Mouse (Mus musculus): ENCODE data around the gene Tmbim6.
A peak's percentile ranks its signal among the peaks of the same experiment; 100 is the strongest.

Tmbim6 gene

DNA sequence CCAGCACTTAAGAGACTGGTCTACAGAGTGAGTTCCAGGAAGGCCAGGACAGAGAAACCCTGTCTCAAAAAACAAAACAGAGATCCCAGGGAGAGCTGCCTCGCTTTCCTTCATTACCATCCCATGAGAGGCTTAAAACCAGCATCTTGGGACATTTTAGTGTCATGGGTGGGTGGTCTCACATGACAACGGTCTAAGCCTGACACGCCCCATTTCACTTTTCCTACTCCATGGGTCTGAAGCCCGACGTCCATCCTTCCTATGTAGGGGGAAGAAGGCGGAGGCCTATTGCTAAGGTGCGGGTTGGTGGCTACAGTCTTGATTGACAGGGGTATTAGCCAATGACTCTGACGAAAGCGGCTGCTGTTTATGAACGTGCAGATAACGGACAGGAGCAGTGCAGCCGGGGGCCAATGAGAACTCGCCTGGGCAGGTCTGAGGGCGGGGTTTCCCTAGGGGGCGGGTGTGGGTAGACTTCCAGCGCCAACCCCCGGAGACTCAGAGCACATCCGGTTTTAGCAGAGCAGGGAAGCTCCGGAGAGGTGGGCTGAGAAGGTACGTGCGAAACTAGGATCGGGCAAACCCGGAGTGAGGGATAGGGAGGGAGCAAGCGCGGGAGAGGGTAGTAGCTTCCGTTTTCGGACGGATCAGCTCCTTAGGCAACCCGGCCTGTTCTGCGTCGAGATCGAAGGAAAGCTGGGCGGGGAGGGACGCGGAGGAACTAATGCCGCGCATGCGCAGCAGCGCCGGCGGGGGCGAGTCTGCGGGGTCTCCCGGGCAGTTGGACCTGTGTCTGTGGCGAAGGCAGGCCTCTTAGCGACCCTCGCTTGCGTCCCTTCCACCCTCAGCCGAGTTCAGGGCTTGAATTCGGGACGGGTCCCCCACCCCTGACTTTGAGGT lies at the start of gene Tmbim6:
Tmbim6 (plus strand) TSS at position 397 of the 900 bp plus-strand sequence.
- peak; percentile 99 for ATAC-seq (ENCODE audit: insufficient number of reproducible peaks, low FRiP score, low TSS enrichment)

DNA sequence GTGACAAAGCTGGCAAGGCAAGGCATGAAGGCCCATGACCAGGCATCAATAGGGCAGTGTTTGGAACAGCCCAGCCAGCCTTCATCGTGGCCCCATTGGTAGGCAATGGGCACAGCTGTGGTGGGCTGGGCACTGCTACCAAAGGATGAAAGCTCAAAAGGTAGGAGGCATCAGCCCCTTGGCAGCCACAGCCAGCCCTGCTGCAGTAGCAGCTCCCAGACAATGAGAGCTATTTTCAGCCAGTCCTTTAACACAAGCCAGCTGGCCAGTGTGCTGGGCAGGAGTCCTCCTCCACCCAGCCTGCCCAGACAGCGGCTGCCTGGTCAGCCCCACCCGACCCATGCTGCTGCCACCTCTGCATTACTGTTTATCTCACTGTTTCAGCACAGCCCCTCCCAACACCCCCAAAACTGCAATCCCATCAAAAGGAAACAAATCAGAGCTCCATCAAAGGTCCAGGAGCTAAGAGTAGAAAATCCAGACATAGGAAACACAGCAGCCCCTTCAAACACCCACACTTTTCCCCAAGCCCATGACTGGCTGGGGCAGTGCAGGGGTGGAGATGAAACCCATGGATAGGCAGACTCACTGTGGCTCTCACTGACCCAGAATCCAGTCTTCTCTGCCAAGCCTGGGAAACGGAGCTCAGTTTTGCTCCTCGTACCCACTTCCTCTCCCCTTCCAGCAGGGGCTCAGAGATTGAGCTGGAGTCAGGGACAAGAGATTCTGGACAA lies 49.1 kb upstream of the Tmbim6 start:
- ATAC-seq (ENCODE audit: insufficient number of reproducible peaks, low FRiP score, low TSS enrichment) = no peak

DNA sequence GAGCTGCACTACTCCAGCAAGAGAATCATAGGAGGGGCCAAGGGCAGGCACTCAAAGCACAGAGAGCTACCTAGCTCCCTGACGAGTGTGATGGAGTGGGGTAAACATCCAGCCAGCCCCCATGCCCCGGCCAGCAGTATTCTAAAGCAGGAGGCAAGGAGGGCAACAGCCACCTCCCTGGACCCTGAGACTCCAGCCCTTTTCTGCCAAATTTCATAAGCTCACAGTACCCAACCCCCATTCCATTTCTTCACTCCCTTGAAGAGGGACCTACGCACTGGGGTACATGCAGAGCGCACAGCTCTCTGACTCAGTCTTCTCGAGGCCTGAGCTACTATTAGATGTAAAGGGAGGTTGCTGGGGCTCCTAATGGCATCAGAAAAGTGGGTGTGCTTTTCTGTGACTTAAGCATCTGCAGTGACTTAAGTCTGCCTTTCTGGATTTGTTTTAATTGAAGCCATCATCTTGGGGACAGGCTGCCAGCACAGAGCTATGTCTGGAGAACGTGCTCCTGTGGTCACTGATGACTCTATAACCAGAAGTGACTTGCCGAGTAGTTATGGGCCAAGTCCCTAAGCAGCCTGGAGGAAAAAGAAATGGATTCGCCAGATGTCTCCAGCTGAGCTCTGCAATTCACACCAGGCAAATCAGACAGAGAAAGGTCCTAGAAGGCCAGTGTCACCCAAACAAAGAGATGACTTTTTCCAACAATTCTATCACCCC lies 48.4 kb upstream of the Tmbim6 start:
- ATAC-seq (ENCODE audit: insufficient number of reproducible peaks, low FRiP score, low TSS enrichment) = no peak

DNA sequence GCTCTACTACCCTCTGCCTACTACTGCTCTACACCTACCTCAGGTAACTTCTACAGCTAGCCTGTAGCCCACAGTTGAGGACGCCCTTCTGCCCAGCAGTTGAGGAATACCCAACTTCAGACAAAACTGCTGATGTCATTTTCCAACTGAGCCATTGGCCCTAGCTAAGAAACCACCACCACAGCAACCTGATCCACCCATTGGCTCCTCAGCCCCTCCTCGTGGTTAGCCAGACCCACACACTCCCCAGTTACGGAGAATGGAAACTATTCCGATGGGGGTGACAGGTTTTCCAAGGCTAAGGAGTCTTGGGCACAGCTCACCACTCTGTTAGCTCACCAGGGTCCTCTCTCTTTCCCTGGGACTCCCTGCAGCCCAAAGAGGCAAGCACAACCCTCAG lies 47.7 kb upstream of the Tmbim6 start:
- ATAC-seq (ENCODE audit: insufficient number of reproducible peaks, low FRiP score, low TSS enrichment) = no peak

DNA sequence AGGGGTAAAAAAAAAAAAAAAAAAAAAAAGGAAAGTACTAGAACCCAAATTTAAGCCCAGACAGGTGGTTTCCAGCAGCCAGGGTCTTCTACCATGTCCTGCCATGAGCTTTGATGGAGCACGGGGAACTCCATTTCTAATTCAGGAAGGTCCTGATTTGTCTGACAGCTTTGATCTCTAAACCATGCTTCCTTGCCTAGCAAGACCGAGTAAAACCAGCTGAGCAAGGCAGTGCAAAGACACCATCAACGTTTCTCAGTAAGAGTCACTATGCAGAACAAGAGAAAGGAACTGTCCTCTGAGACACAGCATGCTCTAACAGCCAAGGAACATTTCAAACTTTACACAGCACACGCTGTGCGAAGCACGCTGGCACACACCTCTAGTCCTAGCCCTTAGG lies 41.1 kb upstream of the Tmbim6 start:
- no peak for ATAC-seq (ENCODE audit: insufficient number of reproducible peaks, low FRiP score, low TSS enrichment)

DNA sequence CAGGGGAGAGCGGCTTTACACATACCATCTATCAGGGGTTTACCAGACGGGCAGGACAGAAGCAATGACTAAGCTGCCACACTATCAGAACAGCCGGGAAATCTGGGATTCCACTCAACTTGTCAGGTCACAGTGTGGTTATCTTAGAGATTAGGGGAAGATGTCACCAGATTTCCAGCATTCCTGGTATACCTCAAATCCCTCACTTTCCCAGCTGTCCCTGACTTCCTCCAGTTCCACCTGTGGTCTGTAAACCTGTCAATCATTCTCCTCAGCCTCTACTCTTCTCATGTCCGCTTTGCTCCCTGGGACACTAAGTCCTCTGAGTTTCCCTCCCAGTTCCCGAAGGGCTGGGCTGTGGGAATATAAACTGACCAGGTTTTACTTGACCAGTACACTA lies 40.4 kb upstream of the Tmbim6 start:
- no peak for ATAC-seq (ENCODE audit: insufficient number of reproducible peaks, low FRiP score, low TSS enrichment)

DNA sequence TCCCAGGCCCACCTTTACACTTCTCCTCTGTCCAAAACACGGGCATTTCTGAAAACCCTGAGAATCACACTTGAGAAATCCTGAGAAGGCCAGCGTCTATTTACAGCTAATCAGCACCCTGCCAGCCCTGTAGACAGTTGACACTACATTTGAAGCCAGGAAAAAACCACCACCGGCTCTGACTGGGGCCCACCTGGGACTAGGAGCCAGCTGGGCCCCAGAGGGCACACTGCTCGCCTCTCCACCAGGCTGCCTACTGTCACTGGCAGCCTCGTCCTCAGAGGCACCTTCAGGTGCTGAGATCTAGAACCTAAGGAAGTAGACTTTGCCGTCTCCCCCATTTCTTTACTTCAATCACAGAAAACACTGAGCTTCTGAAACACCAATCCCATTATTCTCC lies 37.0 kb upstream of the Tmbim6 start:
- ATAC-seq (ENCODE audit: insufficient number of reproducible peaks, low FRiP score, low TSS enrichment) = no peak

DNA sequence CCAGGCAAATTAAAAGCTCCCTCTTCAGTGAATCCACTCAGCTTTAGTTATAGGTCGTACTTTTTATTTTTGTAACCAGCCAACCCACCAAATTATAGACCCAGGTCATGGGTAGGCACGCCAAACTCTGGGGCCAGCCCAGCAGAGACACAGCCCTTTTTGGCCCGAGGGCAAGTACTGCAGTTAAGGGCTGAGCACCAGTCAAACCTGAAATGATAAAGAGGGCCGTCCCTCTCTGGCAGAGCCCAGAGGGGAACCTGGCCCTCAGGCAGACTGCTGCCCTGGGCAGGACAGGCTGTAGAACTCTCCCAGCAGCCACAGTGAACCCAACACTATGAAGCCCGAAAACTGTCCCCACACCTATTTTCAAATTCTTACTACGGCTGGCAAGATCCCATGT lies 36.2 kb upstream of the Tmbim6 start:
- ATAC-seq (ENCODE audit: insufficient number of reproducible peaks, low FRiP score, low TSS enrichment) = no peak

DNA sequence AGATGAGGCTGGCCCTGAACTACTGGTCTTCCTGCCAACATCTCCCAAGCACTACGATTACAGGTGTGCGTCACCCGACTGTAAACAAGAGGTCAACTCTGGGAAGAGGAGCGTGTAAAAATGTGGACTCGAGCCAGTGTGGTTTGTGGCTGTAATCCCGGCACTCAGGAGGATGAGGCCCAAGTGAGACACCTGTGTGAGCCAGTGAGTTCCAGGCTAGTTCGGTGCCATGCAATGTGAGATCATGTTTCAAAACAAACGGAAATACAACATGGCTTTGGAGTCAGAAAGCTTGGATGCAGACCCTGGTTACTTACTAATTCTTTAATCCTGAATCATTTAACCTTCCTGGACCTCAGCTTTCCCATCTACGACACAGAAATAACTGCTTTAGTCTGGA lies 33.7 kb upstream of the Tmbim6 start:
- ATAC-seq (ENCODE audit: insufficient number of reproducible peaks, low FRiP score, low TSS enrichment) = no peak

DNA sequence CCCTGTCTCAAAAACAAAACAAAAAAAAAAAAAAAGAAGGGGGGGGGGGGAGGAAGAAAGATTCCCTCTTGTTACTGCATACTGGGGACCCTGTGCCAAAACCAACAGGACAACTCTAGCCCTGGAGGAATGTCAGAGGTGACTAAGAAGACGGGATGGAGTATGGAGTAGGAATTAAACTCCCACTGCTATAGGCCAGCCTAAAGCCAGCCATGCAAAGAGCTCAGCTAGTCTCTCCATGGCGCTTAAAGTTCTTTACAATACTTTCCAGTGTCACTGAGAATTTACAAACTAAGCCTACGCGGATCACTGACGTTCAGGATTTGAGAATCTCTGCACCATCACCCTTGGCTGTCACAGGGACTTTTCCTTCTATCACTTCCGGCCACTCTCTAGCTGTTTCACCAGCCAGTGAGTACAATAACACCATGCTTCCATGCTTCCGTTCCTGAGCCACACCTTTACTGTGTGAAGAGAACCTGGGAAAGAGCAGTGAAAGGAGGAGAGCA lies 28.6 kb upstream of the Tmbim6 start:
- ATAC-seq (ENCODE audit: insufficient number of reproducible peaks, low FRiP score, low TSS enrichment) = no peak

DNA sequence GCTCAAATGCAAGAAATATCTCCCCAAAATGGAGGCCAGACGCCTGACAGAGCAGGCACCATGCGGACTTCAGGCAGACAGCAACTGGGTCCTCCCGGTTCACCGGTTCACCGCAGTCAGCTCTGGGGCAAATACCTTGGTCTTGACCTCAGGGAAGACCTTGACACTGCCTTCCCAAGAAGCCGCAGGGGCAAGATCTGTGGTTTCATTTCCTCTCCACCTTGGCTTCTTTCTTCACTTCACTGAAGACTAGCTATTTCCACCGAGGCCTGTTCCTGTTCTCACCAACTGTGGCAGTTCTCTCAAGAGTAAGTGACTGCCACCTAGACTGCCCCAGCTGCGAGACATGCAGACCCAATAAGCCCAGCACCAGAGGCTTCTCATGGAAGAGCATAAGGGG lies 27.8 kb upstream of the Tmbim6 start:
- no peak for ATAC-seq (ENCODE audit: insufficient number of reproducible peaks, low FRiP score, low TSS enrichment)

DNA sequence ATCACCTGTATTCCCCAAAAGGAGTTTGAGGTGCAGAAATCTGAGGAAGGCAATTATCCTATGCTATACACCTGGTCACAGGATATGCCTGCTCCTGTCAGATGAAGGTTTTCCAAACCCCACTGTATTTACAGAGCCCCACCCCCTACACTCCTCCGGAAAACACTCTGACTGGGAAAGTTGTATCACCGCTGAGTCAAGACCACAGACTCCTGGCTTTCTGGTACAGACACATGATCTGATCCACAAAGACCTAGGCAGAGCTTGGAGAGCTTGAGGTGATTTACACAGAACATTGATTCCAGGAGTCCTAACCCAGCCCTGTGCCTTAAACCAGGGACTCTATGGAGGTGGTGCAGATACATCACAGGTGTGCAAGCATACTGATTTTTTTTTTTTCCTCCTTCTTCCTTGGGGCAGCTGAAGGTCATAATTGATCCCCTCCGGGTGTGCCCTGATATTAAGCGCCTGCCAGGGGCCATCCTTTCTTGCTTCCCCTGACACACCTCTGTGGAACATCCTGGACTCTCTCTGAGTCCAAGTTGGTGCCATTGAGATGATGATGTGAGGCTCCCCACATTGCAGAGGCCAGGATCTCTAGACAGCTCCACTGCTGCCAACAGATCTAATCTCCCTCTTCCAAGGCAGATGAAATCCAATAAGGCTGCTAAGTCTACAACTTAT lies 24.0 kb upstream of the Tmbim6 start:
- ATAC-seq (ENCODE audit: insufficient number of reproducible peaks, low FRiP score, low TSS enrichment) = no peak

DNA sequence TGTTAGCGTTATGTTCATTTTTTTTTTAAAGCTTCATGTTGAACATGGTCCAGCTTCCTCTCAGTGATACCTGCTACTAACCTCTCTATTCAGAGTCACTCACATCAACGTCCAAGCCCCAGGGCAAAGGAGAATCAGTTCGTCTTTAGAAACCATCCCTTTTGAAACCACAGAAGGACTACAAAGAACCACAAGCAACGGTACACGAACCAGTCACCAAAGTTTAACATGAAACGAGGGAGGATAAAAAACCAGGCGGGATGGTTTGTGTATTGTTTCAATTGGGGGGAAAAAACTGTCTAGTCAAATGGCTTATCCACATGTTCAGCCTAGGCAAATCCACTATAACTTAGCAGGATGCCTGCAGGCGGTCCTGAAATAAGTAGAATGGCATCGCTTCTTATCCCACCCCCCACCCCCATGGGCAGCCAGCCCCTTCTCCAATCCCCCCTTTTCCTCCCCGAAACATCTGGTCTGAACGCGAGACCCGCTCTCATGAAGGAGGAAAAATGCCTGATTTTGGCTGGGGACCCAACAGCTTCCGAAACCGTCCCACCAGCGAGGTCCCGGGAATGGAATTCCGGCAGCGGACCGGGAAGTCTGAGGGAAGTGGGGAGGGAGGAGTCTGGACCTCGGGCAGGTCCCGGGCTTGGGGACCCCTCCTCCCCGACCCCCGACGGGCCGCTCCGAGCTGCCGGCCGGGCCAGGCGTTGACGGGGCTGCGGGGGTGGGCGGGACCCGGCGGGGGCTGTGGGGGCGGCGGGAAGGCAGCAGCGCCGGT lies 23.1 kb upstream of the Tmbim6 start:
- no peak for ATAC-seq (ENCODE audit: insufficient number of reproducible peaks, low FRiP score, low TSS enrichment)

DNA sequence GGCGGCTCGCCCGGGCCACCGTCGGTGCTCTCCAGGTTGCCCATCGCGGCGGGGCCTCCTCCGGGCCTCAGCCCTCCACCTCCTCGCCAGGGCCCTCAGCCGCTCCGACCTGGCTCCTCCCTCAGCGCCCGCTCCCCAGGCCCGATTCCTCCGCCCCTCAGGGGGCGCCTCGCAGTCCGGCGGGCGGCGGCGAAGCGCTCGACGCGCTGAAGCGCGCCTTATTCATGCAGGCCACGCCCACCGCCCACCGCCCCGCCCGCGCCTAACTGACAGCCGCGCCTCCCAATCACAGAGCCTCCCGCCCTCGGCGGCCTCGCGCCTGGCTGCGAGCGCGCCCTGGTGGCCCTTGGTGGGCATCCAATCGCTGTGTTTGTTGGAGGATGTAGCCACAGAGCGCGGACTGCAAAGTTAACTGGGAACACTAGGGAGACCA lies 22.4 kb upstream of the Tmbim6 start, which contains the start of gene Fmnl3:
Fmnl3 (minus strand) TSS at position 224 of the 433 bp plus-strand sequence.
- ATAC-seq (ENCODE audit: insufficient number of reproducible peaks, low FRiP score, low TSS enrichment) = peak; percentile 97

DNA sequence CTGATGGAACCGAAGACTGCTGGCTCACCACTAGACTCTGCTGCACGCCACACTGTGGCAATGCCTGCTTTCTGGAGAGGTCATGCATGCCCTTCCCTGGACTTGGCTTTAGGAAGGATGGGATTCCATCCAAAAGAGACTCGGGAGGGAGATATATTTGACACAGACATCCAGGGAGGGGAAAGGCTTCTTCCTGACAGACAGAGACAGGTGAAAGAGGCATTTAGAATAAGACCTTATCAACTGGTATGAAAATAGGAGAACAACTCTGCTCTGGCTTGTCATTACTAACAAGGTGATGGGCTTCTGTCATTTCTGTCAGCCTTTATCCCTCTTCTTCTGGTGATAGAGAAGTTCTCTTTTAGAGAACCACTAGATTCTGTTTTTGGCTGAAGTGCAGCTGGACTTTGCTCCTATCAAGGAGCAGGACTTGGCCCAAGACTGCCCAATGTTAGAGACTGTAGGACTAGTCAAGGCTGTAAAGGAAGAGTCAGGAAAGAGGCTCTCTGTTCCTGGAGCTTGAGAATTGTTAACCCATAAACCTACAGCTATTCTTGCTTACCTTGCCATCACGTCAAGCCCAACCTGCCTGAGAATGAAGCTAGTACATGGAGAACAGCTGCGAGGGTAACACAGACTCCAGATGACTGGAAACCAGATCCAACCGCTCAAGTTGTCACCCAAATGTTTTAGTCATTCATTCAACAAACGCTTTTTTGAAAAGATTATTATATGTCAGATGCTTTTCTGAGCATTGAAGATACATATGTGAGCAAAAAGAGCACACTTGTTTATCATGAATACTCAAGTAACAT lies 20.9 kb upstream of the Tmbim6 start:
- ATAC-seq (ENCODE audit: insufficient number of reproducible peaks, low FRiP score, low TSS enrichment) = no peak

DNA sequence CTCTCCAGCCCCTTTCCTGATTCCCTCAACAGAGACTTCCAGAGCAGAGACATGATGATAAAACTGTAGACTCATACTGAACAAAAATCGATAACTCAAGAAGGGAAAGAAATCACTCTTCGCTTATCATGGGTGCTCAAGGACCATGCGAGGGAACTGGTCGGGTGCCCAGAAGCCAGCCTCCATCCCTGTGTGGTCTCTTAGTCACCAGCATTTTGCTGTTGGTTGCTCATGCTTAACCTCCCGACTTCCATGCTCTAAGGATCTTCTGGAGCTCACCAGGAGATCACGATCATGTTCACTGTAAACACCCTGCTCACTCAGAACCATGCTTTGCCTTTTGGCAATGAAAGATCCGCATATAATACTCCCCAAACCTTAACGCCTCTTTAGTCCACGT lies 19.9 kb upstream of the Tmbim6 start:
- ATAC-seq (ENCODE audit: insufficient number of reproducible peaks, low FRiP score, low TSS enrichment) = no peak

DNA sequence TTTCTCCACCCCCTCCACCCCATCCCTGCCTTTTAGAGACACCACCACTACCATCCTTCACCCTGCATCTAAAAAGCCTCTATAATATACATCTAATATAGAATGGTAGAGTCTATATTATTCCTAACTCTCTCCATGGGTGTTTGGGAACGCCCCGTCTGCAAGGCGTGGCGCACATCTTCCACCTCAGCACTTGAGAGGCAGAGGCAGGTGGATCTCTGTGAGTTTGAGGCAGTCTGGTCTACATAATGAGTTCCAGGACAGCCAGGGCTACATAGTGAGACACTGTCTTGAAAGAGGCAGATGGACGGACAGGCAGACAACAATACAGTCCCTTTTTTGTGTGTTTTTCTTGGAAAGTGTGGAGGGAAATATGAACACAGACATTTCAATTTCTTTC lies 17.6 kb upstream of the Tmbim6 start:
- no peak for ATAC-seq (ENCODE audit: insufficient number of reproducible peaks, low FRiP score, low TSS enrichment)

DNA sequence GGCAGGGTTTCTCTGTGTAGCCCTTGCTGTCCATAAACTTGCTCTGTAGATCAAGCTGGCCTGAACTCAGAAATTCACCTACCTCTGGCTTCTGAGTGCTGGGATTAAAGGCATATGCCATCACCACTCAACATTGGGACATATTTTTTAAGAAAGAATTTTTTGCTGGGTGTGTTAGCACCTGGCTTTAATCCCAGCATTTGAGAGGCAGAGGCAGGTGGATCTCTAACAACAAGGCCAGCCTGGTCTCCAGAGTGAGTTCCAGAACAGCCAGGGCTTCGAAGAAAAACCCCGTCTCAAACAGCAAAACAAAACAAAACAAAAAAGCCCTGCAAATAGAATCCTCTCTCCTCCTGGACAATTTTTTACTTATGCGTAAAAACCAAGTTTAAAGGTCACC lies 17.1 kb upstream of the Tmbim6 start:
- ATAC-seq (ENCODE audit: insufficient number of reproducible peaks, low FRiP score, low TSS enrichment) = no peak

DNA sequence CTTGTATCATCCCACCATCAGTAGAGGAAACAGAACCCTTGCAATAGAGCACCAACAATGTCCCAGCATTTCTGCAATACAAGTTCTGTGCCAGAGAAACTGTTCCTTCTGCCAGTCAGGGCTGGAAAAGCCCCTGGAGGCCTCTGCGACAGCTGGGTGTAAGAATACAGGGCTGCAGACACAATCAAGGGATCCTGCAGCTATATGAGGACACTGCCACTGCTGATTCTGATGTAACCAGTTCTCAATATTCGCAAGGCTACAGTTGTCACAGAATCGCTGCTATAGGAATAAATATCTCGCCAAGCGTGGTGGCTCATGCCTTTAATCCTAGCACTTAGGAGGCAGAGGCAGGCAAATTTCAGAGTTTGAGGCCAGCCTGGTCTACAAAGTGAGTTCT lies 16.4 kb upstream of the Tmbim6 start:
- ATAC-seq (ENCODE audit: insufficient number of reproducible peaks, low FRiP score, low TSS enrichment) = no peak
